Mouse (Mus musculus) stomach, embryonic 15.5 days (tissue): ENCODE measurements around the gene Adprh. TPM values are rescaled to one million over a fixed set of nuclear protein-coding genes. Genes with fewer than 3 reads are reported as not detected.

Source experiments
- ATAC-seq: fragments of 200-750 bp; cut with Nextera tagmentation; 2 replicates; pipeline ENCODE4 v1.8.0; 2017; ENCODE audit warnings: low read depth, moderate number of reproducible peaks, moderate TSS enrichment; ENCODE audit not compliant: insufficient read depth, low FRiP score
- H3K27ac ChIP-seq: fragments of 300-500 bp; sonication (generic); 2 replicates; pipeline ENCODE4 v1.5.1; 2015; ENCODE audit warnings: mild to moderate bottlenecking, inconsistent platforms
- H3K27me3 ChIP-seq: fragments of 300-500 bp; sonication (generic); replicated peaks from 2 replicates; pipeline ENCODE4 v1.6.1; 2015; ENCODE audit warnings: inconsistent platforms
- H3K36me3 ChIP-seq: fragments of 300-500 bp; sonication (generic); 2 replicates; pipeline ENCODE4 v1.6.1; 2015; ENCODE audit warnings: inconsistent platforms
- H3K4me1 ChIP-seq: fragments of 300-500 bp; sonication (generic); 2 replicates; pipeline ENCODE4 v1.6.1; 2015; ENCODE audit warnings: inconsistent platforms
- H3K4me2 ChIP-seq: fragments of 300-500 bp; sonication (generic); 2 replicates; pipeline ENCODE4 v1.6.1; 2015; ENCODE audit warnings: mild to moderate bottlenecking, inconsistent platforms
- H3K4me3 ChIP-seq: fragments of 300-500 bp; sonication (generic); replicated peaks from 2 replicates; pipeline ENCODE4 v1.5.1; 2015; ENCODE audit warnings: inconsistent platforms
- H3K9ac ChIP-seq: fragments of 300-500 bp; sonication (generic); 2 replicates; pipeline ENCODE4 v1.6.1; 2015; ENCODE audit warnings: inconsistent platforms
- H3K9me3 ChIP-seq: fragments of 300-500 bp; sonication (generic); 2 replicates; pipeline ENCODE4 v1.6.1; 2016; ENCODE audit warnings: inconsistent platforms
- WGBS: fragments of 180-500 bp; shearing (Covaris S2); methylation state at CpG from one replicate; pipeline ENCODE4 v1.1.7; 2015; 5-methylcytosine and 5-hydroxymethylcytosine counted together
- polyA plus RNA-seq: library from polyadenylated mRNA; unstranded; fragments of >200 nt; fragmentation: Nextera tagmentation; extraction: Ambion mirVana; gene quantifications from 2 replicates; pipeline ENCODE4 v1.2.1, GENCODE M21; 2015

Adprh gene
- polyA plus RNA-seq, 1 experiment from 2014 or later, result 77.1 TPM

DNA sequence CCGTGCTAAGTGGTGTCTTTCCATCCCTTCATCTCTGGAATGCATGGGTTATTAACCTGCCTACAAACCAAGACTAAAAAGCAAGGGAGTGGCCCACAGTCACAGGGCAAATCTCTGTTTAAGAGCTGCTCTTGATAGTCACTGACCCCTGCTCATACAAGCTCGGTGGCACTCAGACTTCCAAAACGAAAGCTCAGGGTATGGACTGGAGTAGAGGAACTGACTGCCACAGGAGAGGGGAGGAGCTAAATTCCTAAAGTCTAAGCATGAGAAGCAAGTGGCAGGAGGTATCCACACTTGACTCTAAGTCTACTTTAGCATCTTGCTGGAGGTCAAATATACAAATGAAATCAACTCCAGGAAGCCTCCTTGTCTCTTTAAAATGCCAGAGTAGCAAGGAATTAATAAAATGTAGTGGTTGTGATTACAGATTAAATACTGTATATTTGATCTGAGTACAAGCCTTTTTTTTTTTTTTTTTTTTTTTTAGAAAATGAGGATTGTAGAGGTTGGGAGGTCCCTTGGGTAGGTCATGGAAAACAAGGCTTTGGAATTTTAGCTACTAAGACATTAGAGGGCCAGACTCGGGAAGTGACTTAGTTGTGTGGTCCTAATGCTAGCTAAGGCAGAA is 23.3 kb upstream of the Adprh start:
- 0 out of 2 replicates have a peak overlapping the region, but pooled peaks have one; percentile 37 for H3K4me3 ChIP-seq
- no peak; the same call in 1 of the 2 replicates for ATAC-seq
- H3K9ac ChIP-seq, result no peak overlapping the region
- WGBS, result 42% methylated on average over 4 of the region's 4 CpGs
- H3K27ac ChIP-seq, result no peak overlapping the region
- H3K4me2 ChIP-seq, result peak overlapping the region; percentile 74; the same call in 1 of the 2 replicates
- H3K36me3 ChIP-seq, result no peaks in the 10 kb centered on the region
- H3K9me3 ChIP-seq, result no peaks in the 10 kb centered on the region
- H3K27me3 ChIP-seq, result no peaks in the 10 kb centered on the region
- 0 out of 2 replicates have a peak, but pooled peaks cover 6% of the 10 kb centered on the region for H3K4me1 ChIP-seq

- WGBS, result 86% methylated on average over 9 of the region's 9 CpGs
Measured at GRCm38 (mm10) chr16:38474677-38475286, 22.3 kb upstream of the Adprh start.

DNA sequence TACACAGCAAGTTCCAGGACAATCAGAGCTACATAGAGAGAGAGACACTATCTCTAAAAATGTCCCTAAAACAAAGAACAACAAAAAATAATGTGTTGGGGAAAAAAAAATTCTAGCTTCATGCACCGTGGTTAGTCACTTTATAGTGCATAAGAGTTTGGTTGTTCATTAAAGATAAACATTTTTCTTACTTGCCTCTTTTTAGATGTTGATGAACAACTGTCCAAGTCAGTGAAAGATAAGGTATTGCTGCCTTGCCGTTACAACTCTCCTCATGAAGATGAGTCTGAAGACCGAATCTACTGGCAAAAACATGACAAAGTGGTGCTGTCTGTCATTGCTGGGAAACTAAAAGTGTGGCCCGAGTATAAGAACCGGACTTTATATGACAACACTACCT is 21.2 kb upstream of the Adprh start:
- Histone ChIP-seq H3K36me3 (no peaks in the 10 kb centered on the region), H3K9ac (no peak overlapping the region), H3K4me1 (0 out of 2 replicates have a peak, but pooled peaks cover 6% of the 10 kb centered on the region), H3K27me3 (no peaks in the 10 kb centered on the region), H3K4me3 (no peak overlapping the region), H3K9me3 (no peaks in the 10 kb centered on the region), H3K27ac (no peak overlapping the region), H3K4me2 (no peak overlapping the region)
- no peak for ATAC-seq
- 80% methylated on average over 5 of the region's 5 CpGs for WGBS

More at GRCm38 (mm10) chr16:38474677-38475286, 22.3 kb upstream of the Adprh start:
- Histone ChIP-seq H3K4me2 (no peak overlapping the region), H3K4me3 (no peak overlapping the region), H3K36me3 (no peaks in the 10 kb centered on the region), H3K27ac (no peak overlapping the region), H3K27me3 (no peaks in the 10 kb centered on the region), H3K9ac (no peak overlapping the region), H3K9me3 (no peaks in the 10 kb centered on the region), H3K4me1 (0 out of 2 replicates have a peak, but pooled peaks cover 6% of the 10 kb centered on the region)
- no peak for ATAC-seq

DNA sequence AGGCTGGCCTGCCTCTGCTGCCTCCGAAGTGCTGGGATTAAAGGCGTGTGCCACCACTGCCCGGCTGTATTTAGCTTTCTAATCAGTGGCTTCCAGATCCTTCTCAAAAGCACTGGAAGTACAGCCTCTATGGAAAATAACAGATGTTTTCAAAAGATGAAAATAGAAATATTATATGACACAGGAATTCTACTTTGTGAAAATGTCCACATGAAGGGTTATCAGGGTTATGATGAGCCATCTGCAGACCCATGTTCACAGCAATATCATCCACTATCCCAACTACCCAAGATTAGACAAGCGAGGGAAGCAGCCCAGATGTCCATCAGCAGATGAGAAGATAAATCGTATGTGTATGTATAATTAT is 20.0 kb upstream of the Adprh start:
- Histone ChIP-seq H3K4me1 (0 out of 2 replicates have a peak, but pooled peaks cover 6% of the 10 kb centered on the region), H3K27me3 (no peaks in the 10 kb centered on the region), H3K27ac (no peak overlapping the region), H3K4me2 (no peak overlapping the region), H3K9me3 (no peaks in the 10 kb centered on the region), H3K36me3 (no peaks in the 10 kb centered on the region), H3K4me3 (no peak overlapping the region), H3K9ac (no peak overlapping the region)
- ATAC-seq, result no peak
- 84% methylated on average over 5 of the region's 5 CpGs for WGBS

DNA sequence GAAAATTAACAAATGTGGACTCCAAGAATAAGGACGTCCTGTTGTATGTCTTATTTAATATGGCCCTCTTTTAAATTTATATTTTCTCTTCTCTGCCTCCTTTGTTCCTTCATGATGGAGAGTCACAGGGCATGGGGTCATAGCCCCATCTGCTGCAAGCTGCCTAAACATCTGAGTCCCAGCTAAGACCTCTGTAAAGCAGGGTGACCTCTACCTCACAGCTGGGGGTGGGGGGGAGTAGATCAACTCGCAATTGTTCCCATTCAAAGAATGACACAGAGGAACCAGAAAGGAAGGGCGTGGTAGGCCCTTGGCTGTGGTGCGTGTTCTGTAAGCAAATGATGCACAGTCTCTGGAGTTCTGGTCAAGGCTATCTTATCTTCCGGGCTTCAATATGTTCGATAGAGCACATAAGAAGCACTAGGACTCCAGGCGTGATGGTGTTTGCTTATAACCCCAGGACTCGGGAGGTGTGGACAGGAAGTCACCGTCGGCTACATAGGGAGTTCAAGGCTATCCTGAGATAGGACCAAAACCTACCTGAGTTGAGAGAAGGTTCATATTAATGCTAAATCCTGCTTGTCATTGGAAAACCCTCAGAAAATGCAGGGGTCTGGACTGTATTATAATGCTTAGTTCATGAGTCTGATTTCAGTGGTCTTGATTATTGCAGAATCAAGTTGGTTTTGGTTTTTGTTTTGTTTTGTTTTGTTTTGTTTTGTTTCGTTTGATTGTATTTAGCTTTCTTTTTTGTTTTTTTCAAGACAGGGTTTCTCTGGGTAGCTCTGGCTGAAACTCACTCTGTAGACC is 19.4 kb upstream of the Adprh start:
- Histone ChIP-seq H3K4me3 (no peak overlapping the region), H3K4me1 (0 out of 2 replicates have a peak, but pooled peaks cover 1% of the 10 kb centered on the region), H3K27me3 (no peaks in the 10 kb centered on the region), H3K9ac (no peak overlapping the region), H3K9me3 (no peaks in the 10 kb centered on the region), H3K36me3 (no peaks in the 10 kb centered on the region), H3K4me2 (no peak overlapping the region), H3K27ac (no peak overlapping the region)
- 72% methylated on average over 11 of the region's 11 CpGs for WGBS
- ATAC-seq, result no peak

DNA sequence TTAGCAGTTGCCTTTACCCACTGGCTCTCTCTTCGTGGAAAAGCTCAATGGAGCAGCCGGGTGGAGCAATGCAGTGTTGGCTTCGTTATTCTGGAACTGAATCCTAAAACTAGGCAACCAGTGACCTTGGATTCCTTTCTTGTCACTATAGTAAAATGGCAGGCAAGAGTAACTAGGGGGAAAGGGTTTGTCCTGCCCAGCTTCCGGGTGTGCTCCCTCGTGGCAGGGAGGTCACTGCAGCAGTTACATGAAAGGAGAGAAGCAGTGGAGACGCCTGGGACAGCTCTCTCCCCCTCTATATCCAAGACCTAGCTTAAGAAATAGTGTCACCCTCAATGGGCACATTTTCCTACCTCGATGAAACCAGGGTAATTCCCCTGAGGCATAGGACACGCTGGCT is 16.9 kb upstream of the Adprh start:
- H3K9me3 ChIP-seq, result no peaks in the 10 kb centered on the region
- H3K9ac ChIP-seq, result no peak overlapping the region
- no peak overlapping the region for H3K4me2 ChIP-seq
- H3K4me3 ChIP-seq, result no peak overlapping the region
- 77% methylated on average over 8 of the region's 8 CpGs for WGBS
- no peaks in the 10 kb centered on the region for H3K27me3 ChIP-seq
- no peak for ATAC-seq
- no peak overlapping the region for H3K27ac ChIP-seq
- no peaks in the 10 kb centered on the region for H3K4me1 ChIP-seq
- H3K36me3 ChIP-seq, result no peaks in the 10 kb centered on the region

- H3K4me2 ChIP-seq, result no peak overlapping the region
- no peak overlapping the region for H3K9ac ChIP-seq
- H3K4me3 ChIP-seq, result no peak overlapping the region
- H3K27ac ChIP-seq, result no peak overlapping the region
- no peaks in the 10 kb centered on the region for H3K4me1 ChIP-seq
- WGBS, result 42% methylated on average over 3 of the region's 3 CpGs
- no peak for ATAC-seq
- H3K36me3 ChIP-seq, result no peaks in the 10 kb centered on the region
- H3K9me3 ChIP-seq, result no peaks in the 10 kb centered on the region
- no peaks in the 10 kb centered on the region for H3K27me3 ChIP-seq
Measured at GRCm38 (mm10) chr16:38468706-38469018, 16.2 kb upstream of the Adprh start.

GRCm38 (mm10) chr16:38467917-38468705 is 15.6 kb upstream of the Adprh start:
- Histone ChIP-seq H3K9ac (no peak overlapping the region), H3K4me2 (no peak overlapping the region), H3K4me3 (no peak overlapping the region), H3K36me3 (no peaks in the 10 kb centered on the region), H3K27ac (no peak overlapping the region), H3K4me1 (no peaks in the 10 kb centered on the region), H3K9me3 (no peaks in the 10 kb centered on the region), H3K27me3 (no peaks in the 10 kb centered on the region)
- 63% methylated on average over 8 of the region's 8 CpGs for WGBS
- ATAC-seq, result no peak

DNA sequence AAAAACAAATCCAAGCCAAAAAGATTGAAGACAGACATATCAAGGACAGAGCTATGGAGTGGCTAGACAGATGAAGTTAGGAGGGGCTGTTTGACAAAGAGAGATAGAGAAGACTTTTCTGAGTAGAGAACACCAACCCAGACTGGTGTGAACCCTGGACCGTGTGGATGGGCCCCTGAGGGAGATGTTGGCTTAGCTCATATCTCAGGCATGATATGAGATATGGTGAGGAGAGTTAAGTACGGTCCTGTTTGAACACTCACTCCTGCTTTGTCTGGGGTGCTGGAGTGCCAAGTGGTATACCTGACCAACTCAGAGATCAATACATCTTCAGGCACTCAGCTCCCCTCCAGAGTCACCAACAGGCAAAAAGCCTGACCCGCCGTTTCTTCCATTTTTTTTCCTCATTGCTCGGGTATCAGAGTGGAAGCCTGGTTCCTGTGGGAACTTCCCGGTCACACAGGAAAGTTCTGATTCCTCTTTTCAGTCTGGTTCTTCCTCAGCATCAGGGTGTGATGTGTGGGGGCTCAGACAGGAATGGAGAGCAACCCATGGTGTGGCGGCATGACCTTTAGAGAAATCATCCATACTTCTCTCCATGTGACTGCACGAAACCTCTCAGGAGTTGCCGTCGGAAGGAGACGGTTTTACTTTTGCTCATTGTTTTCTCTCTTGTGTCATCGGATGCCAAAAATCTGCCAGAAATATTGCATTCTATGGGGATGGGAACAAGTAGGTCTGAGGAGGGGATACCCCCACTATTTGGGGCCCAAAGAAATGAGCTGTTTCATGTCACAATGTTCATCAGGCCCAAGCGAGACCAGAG is 14.8 kb upstream of the Adprh start:
- peak; percentile 46; the same call in 1 of the 2 replicates for ATAC-seq

GRCm38 (mm10) chr16:38466089-38466488 is 13.6 kb upstream of the Adprh start:
- H3K9me3 ChIP-seq, result no peaks in the 10 kb centered on the region
- no peaks in the 10 kb centered on the region for H3K27me3 ChIP-seq
- no peak overlapping the region for H3K27ac ChIP-seq
- WGBS, result 75% methylated on average over 4 of the region's 4 CpGs
- H3K4me1 ChIP-seq, result no peaks in the 10 kb centered on the region
- no peak overlapping the region for H3K4me3 ChIP-seq
- no peak overlapping the region for H3K4me2 ChIP-seq
- ATAC-seq, result no peak
- no peak overlapping the region for H3K9ac ChIP-seq
- no peaks in the 10 kb centered on the region for H3K36me3 ChIP-seq

More for the DNA sequence above, 14.8 kb upstream of the Adprh start:
- Histone ChIP-seq H3K36me3 (no peaks in the 10 kb centered on the region), H3K4me2 (no peak overlapping the region), H3K27ac (no peak overlapping the region), H3K9me3 (no peaks in the 10 kb centered on the region), H3K4me3 (no peak overlapping the region), H3K9ac (no peak overlapping the region), H3K4me1 (no peaks in the 10 kb centered on the region), H3K27me3 (no peaks in the 10 kb centered on the region)
- 74% methylated on average over 13 of the region's 13 CpGs for WGBS

- Histone ChIP-seq H3K9ac (no peak overlapping the region), H3K27ac (no peak overlapping the region), H3K4me2 (no peak overlapping the region), H3K9me3 (no peaks in the 10 kb centered on the region), H3K36me3 (no peaks in the 10 kb centered on the region), H3K27me3 (no peaks in the 10 kb centered on the region), H3K4me1 (no peaks in the 10 kb centered on the region), H3K4me3 (no peak overlapping the region)
- WGBS, result 87% methylated on average over 5 of the region's 5 CpGs
- ATAC-seq, result no peak
Measured at GRCm38 (mm10) chr16:38463305-38463704, 10.8 kb upstream of the Adprh start.
